Mouse (Mus musculus) embryonic facial prominence, embryonic 12.5 days (tissue): ENCODE results near the gene Akap7. TPM values are rescaled to one million over a fixed set of nuclear protein-coding genes. Genes with fewer than 3 reads are reported as not detected.

Experiments used
- ATAC-seq: fragments of 200-750 bp; cut with Nextera tagmentation; 2 replicates; pipeline ENCODE4 v1.8.0; 2017; ENCODE audit not compliant: insufficient number of reproducible peaks, insufficient read depth, low FRiP score, low TSS enrichment
- H3K27ac ChIP-seq: fragments of 300-500 bp; sonication (generic); 2 replicates; pipeline ENCODE4 v1.5.1; 2016; ENCODE audit warnings: mild to moderate bottlenecking
- H3K27me3 ChIP-seq: fragments of 300-500 bp; sonication (generic); 2 replicates; pipeline ENCODE4 v1.6.1; 2016; ENCODE audit warnings: mild to moderate bottlenecking, moderate library complexity
- H3K36me3 ChIP-seq: fragments of 300-500 bp; sonication (generic); 2 replicates; pipeline ENCODE4 v1.6.1; 2016; ENCODE audit warnings: mild to moderate bottlenecking
- H3K4me1 ChIP-seq: fragments of 300-500 bp; sonication (generic); 2 replicates; pipeline ENCODE4 v1.6.1; 2016
- H3K4me2 ChIP-seq: fragments of 300-500 bp; sonication (generic); replicated peaks from 2 replicates; pipeline ENCODE4 v1.6.1; 2016; ENCODE audit warnings: mild to moderate bottlenecking, moderate library complexity
- H3K4me3 ChIP-seq: fragments of 300-500 bp; sonication (generic); 2 replicates; pipeline ENCODE4 v1.5.1; 2016; ENCODE audit warnings: mild to moderate bottlenecking
- H3K9ac ChIP-seq: fragments of 300-500 bp; sonication (generic); 2 replicates; pipeline ENCODE4 v1.6.1; 2016; ENCODE audit warnings: mild to moderate bottlenecking, moderate library complexity
- H3K9me3 ChIP-seq: fragments of 300-500 bp; sonication (generic); 2 replicates; pipeline ENCODE4 v1.6.1; 2016; ENCODE audit warnings: mild to moderate bottlenecking, moderate library complexity
- WGBS: fragments of 180-500 bp; shearing (Covaris S2); methylation state at CpG from one replicate; pipeline ENCODE4 v1.1.7; 2016; 5-methylcytosine and 5-hydroxymethylcytosine counted together
- polyA plus RNA-seq: library from polyadenylated mRNA; unstranded; fragments of >200 nt; fragmentation: Nextera tagmentation; extraction: Ambion mirVana; gene quantifications from 2 replicates; pipeline ENCODE4 v1.2.1, GENCODE M21; 2016

Akap7 gene
- polyA plus RNA-seq, 1 experiment from 2014 or later: 28.2 TPM

GRCm38 (mm10) chr10:25274621-25275330, 32.9 kb downstream of the Akap7 start:
- WGBS: 82% methylated on average over 26 of the region's 26 CpGs
- H3K4me3 ChIP-seq: no peak overlapping the region
- peaks cover 4% of the 10 kb centered on the region; the same call in 1 of the 2 replicates for H3K9me3 ChIP-seq
- no peak overlapping the region for H3K27ac ChIP-seq
- H3K27me3 ChIP-seq: no peaks in the 10 kb centered on the region
- no peak overlapping the region for H3K9ac ChIP-seq
- H3K4me1 ChIP-seq: peaks cover 6% of the 10 kb centered on the region; the same call in 1 of the 2 replicates
- ATAC-seq: no peak
- H3K36me3 ChIP-seq: peaks cover 7% of the 10 kb centered on the region
- no peak overlapping the region for H3K4me2 ChIP-seq

- no peak overlapping the region for H3K27ac ChIP-seq
- 86% methylated on average over 1 of the region's 1 CpGs for WGBS
- peaks cover 7% of the 10 kb centered on the region for H3K36me3 ChIP-seq
- no peak overlapping the region for H3K4me2 ChIP-seq
- peaks cover 4% of the 10 kb centered on the region; the same call in 1 of the 2 replicates for H3K9me3 ChIP-seq
- H3K4me1 ChIP-seq: peaks cover 8% of the 10 kb centered on the region; the same call in 1 of the 2 replicates
- H3K9ac ChIP-seq: no peak overlapping the region
- H3K27me3 ChIP-seq: no peaks in the 10 kb centered on the region
- no peak for ATAC-seq
- H3K4me3 ChIP-seq: no peak overlapping the region
Measured at GRCm38 (mm10) chr10:25273731-25274130, 33.9 kb downstream of the Akap7 start.

DNA sequence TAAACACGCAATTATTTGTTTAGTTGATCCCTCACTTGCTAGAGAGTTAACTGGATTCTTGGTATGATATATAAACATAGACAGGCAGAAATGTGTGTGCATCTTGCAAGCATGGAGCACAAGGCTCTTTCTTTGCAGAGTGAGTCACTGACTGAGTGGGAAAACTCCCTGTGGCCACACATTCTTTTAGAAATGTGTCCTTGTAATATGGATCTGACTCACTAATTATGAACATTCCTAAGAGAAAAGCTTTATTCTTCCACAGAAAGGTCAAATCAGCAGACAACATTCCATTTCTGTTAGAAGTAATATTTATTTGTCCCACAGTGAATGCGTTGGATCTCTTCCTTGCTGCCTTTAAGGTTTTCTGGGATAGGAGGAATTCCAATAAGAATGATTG, 35.9 kb downstream of the Akap7 start:
- Histone ChIP-seq H3K36me3 (peaks cover 7% of the 10 kb centered on the region), H3K4me2 (no peak overlapping the region), H3K4me1 (peaks cover 9% of the 10 kb centered on the region; the same call in 1 of the 2 replicates), H3K4me3 (no peak overlapping the region), H3K27ac (peak overlapping the region; percentile 12; the same call in 1 of the 2 replicates), H3K27me3 (no peaks in the 10 kb centered on the region), H3K9me3 (peaks cover 4% of the 10 kb centered on the region; the same call in 1 of the 2 replicates), H3K9ac (no peak overlapping the region)
- WGBS: 69% methylated on average over 2 of the region's 2 CpGs
- no peak for ATAC-seq

- ATAC-seq: no peak
- no peaks in the 10 kb centered on the region for H3K27me3 ChIP-seq
- H3K4me1 ChIP-seq: peaks cover 9% of the 10 kb centered on the region; the same call in 1 of the 2 replicates
- H3K9me3 ChIP-seq: peaks cover 4% of the 10 kb centered on the region; the same call in 1 of the 2 replicates
- H3K36me3 ChIP-seq: peaks cover 7% of the 10 kb centered on the region
- 77% methylated on average over 8 of the region's 8 CpGs for WGBS
- no peak overlapping the region for H3K9ac ChIP-seq
- no peak overlapping the region for H3K4me3 ChIP-seq
- no peak overlapping the region for H3K4me2 ChIP-seq
- no peak overlapping the region for H3K27ac ChIP-seq
Measured at GRCm38 (mm10) chr10:25271207-25271606, 36.5 kb downstream of the Akap7 start.

GRCm38 (mm10) chr10:25268476-25269351, 39.0 kb downstream of the Akap7 start:
- Histone ChIP-seq H3K27ac (no peak overlapping the region), H3K27me3 (no peaks in the 10 kb centered on the region), H3K4me3 (no peak overlapping the region), H3K9me3 (peaks cover 4% of the 10 kb centered on the region; the same call in 1 of the 2 replicates), H3K9ac (no peak overlapping the region), H3K36me3 (peaks cover 9% of the 10 kb centered on the region), H3K4me1 (peaks cover 9% of the 10 kb centered on the region; the same call in 1 of the 2 replicates), H3K4me2 (no peak overlapping the region)
- 50% methylated on average over 18 of the region's 18 CpGs for WGBS
- ATAC-seq: 0 out of 2 replicates have a peak, but pooled peaks have one; percentile 32

- 49% methylated on average over 6 of the region's 6 CpGs for WGBS
- H3K27ac ChIP-seq: no peak overlapping the region
- H3K4me2 ChIP-seq: no peak overlapping the region
- no peak for ATAC-seq
- H3K4me3 ChIP-seq: no peak overlapping the region
- H3K9me3 ChIP-seq: no peaks in the 10 kb centered on the region
- no peak overlapping the region for H3K9ac ChIP-seq
- H3K36me3 ChIP-seq: 0 out of 2 replicates have a peak, but pooled peaks cover 2% of the 10 kb centered on the region
- no peaks in the 10 kb centered on the region for H3K27me3 ChIP-seq
- H3K4me1 ChIP-seq: no peaks in the 10 kb centered on the region
Measured at GRCm38 (mm10) chr10:25261176-25261575, 46.5 kb downstream of the Akap7 start.

- no peaks in the 10 kb centered on the region for H3K9me3 ChIP-seq
- H3K9ac ChIP-seq: no peak overlapping the region
- H3K27ac ChIP-seq: no peak overlapping the region
- H3K4me3 ChIP-seq: no peak overlapping the region
- 73% methylated on average over 10 of the region's 10 CpGs for WGBS
- no peak for ATAC-seq
- H3K27me3 ChIP-seq: no peaks in the 10 kb centered on the region
- no peaks in the 10 kb centered on the region for H3K4me1 ChIP-seq
- no peak overlapping the region for H3K4me2 ChIP-seq
- H3K36me3 ChIP-seq: 0 out of 2 replicates have a peak, but pooled peaks cover 1% of the 10 kb centered on the region
Measured at GRCm38 (mm10) chr10:25260724-25261123, 46.9 kb downstream of the Akap7 start.

DNA sequence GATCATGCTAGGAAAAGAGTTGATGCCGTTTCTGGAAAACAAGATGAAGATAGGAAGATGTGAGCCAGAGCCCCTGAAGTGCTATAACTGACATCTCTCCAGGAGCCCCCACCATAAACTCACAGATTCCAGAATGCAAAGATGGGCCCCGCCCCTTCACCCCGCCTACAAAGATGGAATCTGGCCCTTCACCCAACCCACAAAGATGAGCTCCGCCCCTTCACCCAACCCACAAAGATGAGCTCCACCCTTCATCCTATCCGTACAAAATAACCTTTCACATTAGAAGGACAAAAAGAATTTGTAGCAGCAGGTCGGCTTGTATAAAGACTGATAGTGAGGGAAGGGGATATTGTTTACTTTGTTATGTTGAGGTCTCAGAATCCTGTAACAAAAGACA, 49.5 kb downstream of the Akap7 start:
- Histone ChIP-seq H3K27me3 (no peaks in the 10 kb centered on the region), H3K4me3 (no peak overlapping the region), H3K27ac (no peak overlapping the region), H3K9ac (no peak overlapping the region), H3K9me3 (no peaks in the 10 kb centered on the region), H3K4me2 (no peak overlapping the region), H3K36me3 (no peaks in the 10 kb centered on the region), H3K4me1 (no peaks in the 10 kb centered on the region)
- WGBS: 88% methylated on average over 6 of the region's 6 CpGs
- no peak for ATAC-seq

GRCm38 (mm10) chr10:25257466-25257865, 50.2 kb downstream of the Akap7 start:
- H3K27ac ChIP-seq: no peak overlapping the region
- no peak for ATAC-seq
- no peak overlapping the region for H3K4me3 ChIP-seq
- WGBS: 50% methylated on average over 5 of the region's 5 CpGs
- no peaks in the 10 kb centered on the region for H3K9me3 ChIP-seq
- no peaks in the 10 kb centered on the region for H3K36me3 ChIP-seq
- no peak overlapping the region for H3K4me2 ChIP-seq
- no peaks in the 10 kb centered on the region for H3K27me3 ChIP-seq
- no peak overlapping the region for H3K9ac ChIP-seq
- no peaks in the 10 kb centered on the region for H3K4me1 ChIP-seq

DNA sequence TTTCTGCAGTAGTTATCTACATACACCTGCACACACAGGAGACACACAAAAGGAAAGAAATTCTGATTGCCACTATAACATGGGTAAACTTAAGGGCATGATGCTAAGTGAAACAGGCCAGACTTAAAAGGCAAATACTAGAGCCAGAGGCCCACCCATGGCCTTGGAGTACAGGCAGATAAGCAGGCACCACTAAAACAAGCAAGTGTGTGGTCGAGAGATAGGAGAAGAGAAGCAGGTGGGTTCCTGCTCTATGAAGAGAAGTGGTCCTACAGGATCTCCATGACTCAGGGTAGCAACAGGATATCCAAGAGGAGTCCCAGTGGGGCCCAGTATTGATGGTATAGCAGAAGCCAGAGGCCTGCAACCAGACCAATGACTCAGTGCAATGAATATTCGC, 54.2 kb downstream of the Akap7 start:
- Histone ChIP-seq H3K27me3 (no peaks in the 10 kb centered on the region), H3K4me1 (no peaks in the 10 kb centered on the region), H3K36me3 (0 out of 2 replicates have a peak, but pooled peaks cover 3% of the 10 kb centered on the region), H3K9me3 (no peaks in the 10 kb centered on the region), H3K4me3 (no peak overlapping the region), H3K4me2 (no peak overlapping the region), H3K27ac (no peak overlapping the region), H3K9ac (no peak overlapping the region)
- WGBS: 82% methylated on average over 2 of the region's 2 CpGs
- ATAC-seq: no peak

- H3K9me3 ChIP-seq: no peaks in the 10 kb centered on the region
- no peak overlapping the region for H3K27ac ChIP-seq
Measured at GRCm38 (mm10) chr10:25253006-25253405, 54.7 kb downstream of the Akap7 start.

More at GRCm38 (mm10) chr10:25253006-25253405, 54.7 kb downstream of the Akap7 start:
- Histone ChIP-seq H3K36me3 (0 out of 2 replicates have a peak, but pooled peaks cover 3% of the 10 kb centered on the region), H3K27me3 (no peaks in the 10 kb centered on the region), H3K4me1 (no peaks in the 10 kb centered on the region), H3K4me2 (no peak overlapping the region), H3K9ac (no peak overlapping the region), H3K4me3 (no peak overlapping the region)
- 94% methylated on average over 4 of the region's 4 CpGs for WGBS
- ATAC-seq: no peak
